Mouse (Mus musculus): ENCODE data around the gene Fn3k. TPM values are rescaled to one million over a fixed set of nuclear protein-coding genes. Genes with fewer than 3 reads are reported as not detected.

Fn3k gene
- total and polyA plus RNA-seq, 3 experiments, result 0.07 to 0.27 TPM; not detected in 1

- Histone ChIP-seq H3K9me3 (replicated peaks; ENCODE audit: insufficient read depth, low read length) (no peaks in the 10 kb centered on the region), H3K27ac (ENCODE audit: control insufficient read depth, low read depth, low read length) (no peak overlapping the region), H3K4me1 (ENCODE audit: control insufficient read depth in 1 of 2, insufficient read depth in 2 of 2, low read length in 2 of 2) (no peaks in the 10 kb centered on the region; a peak in 1 of 4 replicates), H3K4me3 (ENCODE audit: control insufficient read depth in 1 of 2, insufficient read depth in 1 of 2, low read depth in 2 of 2, low read length in 2 of 2) (no peak overlapping the region), H3K27me3 (ENCODE audit: control insufficient read depth in 1 of 2, insufficient read depth in 2 of 2, low read length in 2 of 2) (peaks cover 1 to 3% of the 10 kb centered on the region in 2 experiments; a peak in 1 of 4 replicates), H3K79me2 (ENCODE audit: control insufficient read depth, insufficient read depth, low read length, poor library complexity) (no peaks in the 10 kb centered on the region), H3K9ac (ENCODE audit: control insufficient read depth, low read depth, low read length, poor library complexity, severe bottlenecking) (no peak overlapping the region), H3K36me3 (ENCODE audit: control insufficient read depth in 1 of 2, insufficient read depth in 2 of 2, low read length in 2 of 2) (peaks cover 0 to 4% of the 10 kb centered on the region in 2 experiments; a peak in 2 of 4 replicates)
- no peak for DNase-seq (ENCODE audit: low read depth, low spot score)
- TF ChIP-seq NELFE (IDR thresholded peaks at IDR 0.05; ENCODE audit: low read depth, low read length) (no peak), MYB (IDR thresholded peaks at IDR 0.05; ENCODE audit: low read depth, low read length) (no peak), CHD2 (IDR thresholded peaks at IDR 0.05; ENCODE audit: low read length) (no peak), TAL1 (IDR thresholded peaks at IDR 0.05; ENCODE audit: low read length) (no peak), ELF1 (IDR thresholded peaks at IDR 0.05; ENCODE audit: low read depth, low read length) (no peak), EP300 (IDR thresholded peaks at IDR 0.05; ENCODE audit: low read depth in 1 of 2, low read length in 2 of 2) (no peak)
Observed at GRCm38 (mm10) chr11:121415351-121415750, 19.4 kb upstream of the Fn3k start.

DNA sequence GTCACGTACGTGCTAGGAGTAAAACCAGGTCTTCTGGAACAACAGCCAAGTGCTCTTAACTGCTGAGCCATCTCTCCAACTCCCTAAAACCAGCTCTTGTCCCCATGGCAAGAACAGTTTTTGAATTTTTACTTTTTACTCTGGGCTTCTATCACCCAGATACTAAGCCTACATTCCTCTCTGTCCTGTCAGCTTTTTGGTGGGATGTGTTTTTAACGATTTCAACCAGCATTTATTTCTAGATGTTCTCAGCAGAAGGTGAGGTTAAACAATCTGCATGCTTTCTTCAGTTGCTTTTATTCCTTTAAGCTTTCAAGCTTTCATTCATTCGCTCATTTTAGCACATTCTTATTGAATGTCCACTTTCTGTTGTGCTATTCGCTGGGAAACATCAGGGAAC lies 16.7 kb upstream of the Fn3k start:
- no peak for TF ChIP-seq MAX (IDR thresholded peaks at IDR 0.05; ENCODE audit: low read length)
- no peak for TF ChIP-seq NELFE (IDR thresholded peaks at IDR 0.05; ENCODE audit: low read depth, low read length)
- no peak for TF ChIP-seq TCF12 (IDR thresholded peaks at IDR 0.05; ENCODE audit: low read depth, low read length)
- no peak for TF ChIP-seq TBP (IDR thresholded peaks at IDR 0.05; ENCODE audit: low read depth, low read length)
- TF ChIP-seq E2F4 (IDR thresholded peaks at IDR 0.05; ENCODE audit: borderline replicate concordance, low read depth, low read length), result no peak
- no peak for TF ChIP-seq SMC3 (IDR thresholded peaks at IDR 0.05; ENCODE audit: low read depth, low read length)
- no peak for TF ChIP-seq JUND (IDR thresholded peaks at IDR 0.05; ENCODE audit: low read depth, low read length)
- TF ChIP-seq ELF1 (IDR thresholded peaks at IDR 0.05; ENCODE audit: low read depth, low read length), result no peak
- TF ChIP-seq RCOR1 (IDR thresholded peaks at IDR 0.05; ENCODE audit: low read depth, low read length), result no peak
- no peak for TF ChIP-seq ETS1 (IDR thresholded peaks at IDR 0.05; ENCODE audit: low read depth, low read length)
- TF ChIP-seq ZMIZ1 (IDR thresholded peaks at IDR 0.05; ENCODE audit: low read depth, low read length), result no peak
- TF ChIP-seq MEF2A (IDR thresholded peaks at IDR 0.05; ENCODE audit: extremely low read depth, insufficient replicate concordance, low read depth, low read length, poor library complexity, severe bottlenecking), result no peak
- no peak for TF ChIP-seq CHD2 (IDR thresholded peaks at IDR 0.05; ENCODE audit: low read length)
- no peak for TF ChIP-seq GATA1 (IDR thresholded peaks at IDR 0.05; ENCODE audit: low read depth, low read length)
- no peak for TF ChIP-seq RAD21 (IDR thresholded peaks at IDR 0.05; ENCODE audit: low read depth, low read length)
- no peak for TF ChIP-seq NRF1 (IDR thresholded peaks at IDR 0.05; ENCODE audit: insufficient read depth, low read depth, low read length, poor library complexity, severe bottlenecking)
- no peak for TF ChIP-seq MAZ (IDR thresholded peaks at IDR 0.05; ENCODE audit: low read depth, low read length)
- TF ChIP-seq POLR2AphosphoS5 (IDR thresholded peaks at IDR 0.05; ENCODE audit: borderline replicate concordance, low read depth, low read length), result no peak
- no peak for TF ChIP-seq SIN3A (IDR thresholded peaks at IDR 0.05; ENCODE audit: low read length)
- TF ChIP-seq ZNF384 (IDR thresholded peaks at IDR 0.05; ENCODE audit: low read depth, low read length), result no peak
- Histone ChIP-seq H3K36me3 (ENCODE audit: control insufficient read depth in 1 of 2, insufficient read depth in 2 of 2, low read length in 2 of 2) (peaks cover 0 to 11% of the 10 kb centered on the region in 2 experiments; a peak in 2 of 4 replicates), H3K4me1 (ENCODE audit: control insufficient read depth in 1 of 2, insufficient read depth in 2 of 2, low read length in 2 of 2) (peaks cover 2 to 5% of the 10 kb centered on the region in 2 experiments), H3K27me3 (ENCODE audit: control insufficient read depth in 1 of 2, insufficient read depth in 2 of 2, low read length in 2 of 2) (peaks cover 1 to 3% of the 10 kb centered on the region in 2 experiments; a peak in 1 of 4 replicates), H3K79me2 (ENCODE audit: control insufficient read depth, insufficient read depth, low read length, poor library complexity) (peaks cover 3% of the 10 kb centered on the region; the same call in 1 of the 2 replicates), H3K9ac (ENCODE audit: control insufficient read depth, low read depth, low read length, poor library complexity, severe bottlenecking) (no peak overlapping the region), H3K27ac (ENCODE audit: control insufficient read depth, low read depth, low read length) (no peak overlapping the region), H3K4me3 (ENCODE audit: control insufficient read depth in 1 of 2, insufficient read depth in 1 of 2, low read depth in 2 of 2, low read length in 2 of 2) (no peak overlapping the region), H3K9me3 (replicated peaks; ENCODE audit: insufficient read depth, low read length) (no peaks in the 10 kb centered on the region)
- no peak for DNase-seq (ENCODE audit: low read depth, low spot score)

Data from MEL (cell line).